Mouse (Mus musculus): ENCODE results near the gene Tubd1.

DNA sequence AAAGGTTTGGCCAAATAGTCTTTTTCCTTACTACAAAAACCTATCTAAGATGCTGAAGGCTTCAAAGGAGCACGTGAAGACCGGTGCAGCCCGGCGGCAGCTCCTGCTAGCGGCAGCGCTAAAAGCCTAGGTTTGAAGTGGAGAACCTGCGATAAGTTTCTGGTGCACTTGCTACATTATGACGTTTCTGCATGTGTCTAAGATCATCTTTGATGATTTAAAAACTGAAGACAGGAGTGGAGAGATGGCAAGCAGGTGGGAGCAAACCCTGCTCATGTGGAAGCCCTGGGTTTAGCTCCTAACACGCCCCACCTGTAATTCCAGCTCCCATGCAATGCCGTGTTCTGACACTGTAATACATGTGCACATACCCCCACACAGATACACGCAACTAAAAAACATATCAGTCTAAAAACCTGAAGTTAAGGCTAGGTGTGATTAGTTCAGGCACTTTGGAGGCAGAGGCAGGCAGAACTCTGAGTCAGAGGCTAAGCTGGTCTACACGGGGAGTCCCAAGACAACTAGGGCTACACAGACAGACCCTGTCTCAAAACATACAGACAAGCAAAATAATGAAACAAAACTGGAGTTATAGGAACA, 37.3 kb downstream of the Tubd1 start:
- TF ChIP-seq CTCF (conservative IDR thresholded peaks at IDR 0.05; ENCODE audit: low read length) = no peak
- TF ChIP-seq POU5F1 (IDR thresholded peaks at IDR 0.05; ENCODE audit: borderline replicate concordance, low read length) = no peak
- TF ChIP-seq NANOG (IDR thresholded peaks at IDR 0.05; ENCODE audit: borderline replicate concordance, low read length) = no peak

Data from E14TG2a.4 (cell line).